Mouse (Mus musculus) T-cell, adult 2 months (primary cell): Measurements from ENCODE around the gene Fam104a.

ENCODE experiments used
- DNase-seq: peaks from one replicate; pipeline ENCODE4 v3.0.0; 2022; ENCODE audit warnings: low spot score

Fam104a gene

DNA sequence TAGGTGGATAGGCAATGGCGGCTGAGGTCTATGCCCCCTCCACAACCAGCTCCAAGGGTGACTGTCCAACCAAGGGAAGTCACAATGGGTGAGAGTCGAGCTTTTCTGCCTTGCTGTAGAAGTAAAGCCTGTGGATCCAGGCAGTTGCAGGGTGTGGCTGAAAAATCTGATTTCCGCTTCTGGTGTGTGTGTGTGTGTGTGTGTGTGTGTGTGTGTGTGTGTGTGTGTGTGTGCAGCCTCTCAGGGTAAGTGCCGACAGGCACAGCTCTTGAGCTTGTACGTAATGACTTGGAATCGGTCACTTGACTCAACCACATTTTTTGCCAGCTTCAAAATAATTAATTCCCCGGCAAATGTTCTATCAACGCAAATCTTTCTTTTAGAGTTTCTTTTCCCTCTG lies 52.7 kb downstream of the Fam104a start:
- DNase-seq = no peak

DNA sequence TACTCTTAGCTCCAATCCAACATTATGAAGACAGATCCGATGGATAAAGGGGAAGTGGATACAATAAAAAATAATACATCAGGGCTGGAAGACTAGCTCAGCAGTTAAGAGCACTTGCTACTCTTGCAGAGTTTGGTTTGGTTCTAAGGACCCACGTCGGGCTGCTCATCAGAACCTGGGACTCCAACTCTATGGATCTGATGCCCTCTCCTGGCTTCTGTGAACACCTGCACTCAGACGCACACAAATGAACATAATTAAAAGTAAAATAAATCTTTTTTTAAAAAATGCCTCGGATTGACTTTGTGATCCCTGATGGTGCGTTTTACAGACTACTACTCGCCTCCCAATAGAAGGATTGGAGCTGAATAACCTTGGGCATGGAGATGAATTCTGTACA lies 53.3 kb downstream of the Fam104a start:
- no peak for DNase-seq

DNA sequence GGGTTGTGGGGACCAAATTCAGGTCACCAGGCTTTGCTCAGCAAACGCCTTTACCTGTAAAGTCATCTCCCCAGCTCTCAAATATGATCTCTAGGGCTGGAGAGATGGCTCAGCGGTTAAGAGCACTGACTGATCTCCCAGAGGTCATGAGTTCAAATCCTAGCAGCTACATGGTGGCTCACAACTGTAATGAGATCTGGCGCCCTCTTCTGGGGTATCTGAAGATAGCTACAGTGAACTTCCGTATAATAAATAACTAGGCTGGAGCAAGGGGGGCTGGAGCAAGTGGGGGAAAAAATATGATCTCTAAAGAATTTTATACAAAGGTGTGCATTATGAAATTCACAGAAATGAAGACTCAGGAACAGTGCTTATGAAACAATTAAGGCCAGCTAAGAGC lies 56.2 kb downstream of the Fam104a start:
- DNase-seq = no peak

DNA sequence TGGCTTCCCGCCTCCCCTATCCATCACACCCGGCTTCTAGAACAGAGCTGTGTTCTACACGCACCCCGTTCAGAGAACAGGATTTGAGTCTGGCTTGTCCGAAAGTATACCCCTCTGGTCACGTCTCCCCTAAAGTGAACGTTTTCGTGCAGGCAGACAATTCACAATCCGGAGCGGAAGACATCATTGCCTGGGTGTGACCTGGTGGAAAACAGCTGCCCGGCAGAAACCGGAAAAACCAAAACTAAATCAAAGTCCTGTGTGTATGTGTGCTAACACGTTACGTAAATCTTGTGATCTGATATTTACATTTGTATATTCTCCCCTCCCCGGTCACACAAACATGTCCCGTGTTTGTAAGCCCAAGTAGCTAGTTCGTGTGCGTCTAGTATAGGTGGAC lies 58.5 kb downstream of the Fam104a start:
- no peak for DNase-seq

DNA sequence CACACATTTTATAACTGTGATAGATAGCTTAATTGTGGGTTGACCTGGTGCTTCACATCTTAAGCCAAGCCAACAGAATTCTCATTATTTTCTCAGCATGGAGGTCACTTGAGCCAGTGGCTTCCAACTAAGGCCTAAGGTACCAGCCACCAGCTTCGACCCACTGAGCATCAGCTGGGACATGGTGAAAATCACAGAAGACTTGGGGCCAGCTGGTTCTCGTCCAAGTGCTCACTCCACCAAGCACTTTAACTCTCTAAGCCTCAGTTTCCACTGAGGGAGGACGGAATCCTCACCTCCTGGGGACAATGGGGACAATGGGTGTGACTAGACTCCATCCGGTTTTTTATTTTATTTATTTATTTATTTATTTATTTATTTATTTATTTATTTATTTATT lies 61.9 kb downstream of the Fam104a start:
- DNase-seq = no peak

DNA sequence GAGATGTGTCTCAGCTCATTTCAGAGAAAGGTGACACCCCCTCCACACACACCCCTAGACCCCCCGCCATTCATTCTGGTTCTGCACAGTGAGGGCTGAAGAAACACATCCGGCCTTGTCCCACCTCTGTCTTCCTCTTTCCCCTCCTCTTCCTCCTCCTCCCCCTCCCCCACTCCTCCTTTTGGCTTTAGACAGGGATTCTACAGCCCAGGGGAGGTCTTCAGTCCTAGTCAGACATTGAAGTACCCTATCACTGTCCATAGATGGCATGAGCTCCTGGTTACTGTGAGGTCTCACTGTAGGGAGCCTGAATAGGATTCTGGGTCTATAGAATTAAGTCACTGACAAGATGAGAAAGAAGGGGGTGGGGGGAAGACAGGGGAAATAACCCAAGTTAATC lies 63.0 kb downstream of the Fam104a start:
- DNase-seq = no peak

DNA sequence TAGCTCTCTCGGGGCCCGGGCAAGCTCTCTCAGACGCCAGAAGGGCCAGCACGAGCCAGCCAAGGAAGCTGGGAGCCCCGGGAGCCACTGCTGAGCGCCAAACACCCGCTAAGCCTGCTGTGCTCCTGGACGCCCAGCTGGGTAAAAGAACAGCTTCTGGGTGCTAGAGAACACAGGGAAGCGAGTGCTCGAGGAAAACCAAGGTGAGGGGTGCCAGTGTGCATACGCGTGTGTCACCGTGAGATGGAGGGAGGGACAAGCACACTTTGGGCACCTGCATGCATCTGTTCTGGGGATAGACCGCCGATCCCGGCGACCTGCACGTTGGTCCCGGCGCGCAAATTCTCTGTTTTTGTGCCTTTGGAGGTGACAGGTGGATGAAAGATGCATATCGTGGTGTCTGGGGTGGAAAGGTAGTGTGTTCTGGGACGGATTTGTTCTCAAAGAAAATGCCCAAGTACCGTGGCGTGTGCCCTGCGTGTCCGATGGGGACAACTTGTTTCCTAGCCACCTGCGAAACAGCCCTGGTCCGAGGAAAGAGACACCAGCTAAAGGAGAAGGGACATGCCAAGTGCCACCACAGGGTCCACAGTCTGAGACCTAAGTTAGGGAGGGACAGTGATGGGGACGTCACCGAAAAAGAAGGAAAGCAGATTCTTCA lies 64.4 kb downstream of the Fam104a start:
- no peak for DNase-seq

DNA sequence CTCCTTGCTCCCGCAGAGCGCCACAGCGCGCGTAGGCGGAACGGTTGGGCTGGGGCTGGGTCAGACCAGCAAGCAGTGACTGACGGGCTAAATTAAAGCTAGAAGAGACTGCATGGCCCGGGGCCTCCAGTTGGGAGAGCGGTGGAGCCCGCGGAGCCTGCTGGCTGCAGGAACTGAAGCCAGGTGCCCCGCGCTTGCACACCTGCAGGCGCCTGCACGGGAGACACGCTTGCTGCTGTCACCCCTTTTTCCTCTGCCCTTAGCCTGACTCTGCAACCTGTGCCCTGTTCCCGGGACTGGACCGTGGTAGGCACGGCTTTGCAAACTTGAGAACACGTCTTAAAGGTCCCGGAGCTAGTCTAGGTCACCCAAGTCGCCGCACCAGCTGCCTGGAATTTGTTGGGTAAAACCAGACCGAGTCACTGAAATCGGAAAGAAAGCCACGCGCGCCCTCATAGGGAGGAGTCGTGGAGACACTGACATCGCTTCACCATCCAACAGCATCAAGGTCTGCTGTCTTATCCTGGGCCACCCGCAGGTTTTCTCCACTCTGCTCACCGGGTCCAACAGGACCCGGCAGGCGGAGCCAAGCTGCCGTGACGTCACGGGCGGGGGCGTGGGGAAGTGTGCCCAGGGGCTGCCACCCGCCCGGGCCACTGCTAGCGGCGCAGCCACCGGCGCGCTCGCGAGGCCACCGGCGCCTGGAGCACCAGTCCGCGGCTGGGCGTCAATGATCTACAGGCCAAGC lies 65.1 kb downstream of the Fam104a start, which contains the start of gene Sstr2:
Sstr2 (plus strand) TSS at position 671 of the 748 bp plus-strand sequence.
- DNase-seq = peak; percentile 69

DNA sequence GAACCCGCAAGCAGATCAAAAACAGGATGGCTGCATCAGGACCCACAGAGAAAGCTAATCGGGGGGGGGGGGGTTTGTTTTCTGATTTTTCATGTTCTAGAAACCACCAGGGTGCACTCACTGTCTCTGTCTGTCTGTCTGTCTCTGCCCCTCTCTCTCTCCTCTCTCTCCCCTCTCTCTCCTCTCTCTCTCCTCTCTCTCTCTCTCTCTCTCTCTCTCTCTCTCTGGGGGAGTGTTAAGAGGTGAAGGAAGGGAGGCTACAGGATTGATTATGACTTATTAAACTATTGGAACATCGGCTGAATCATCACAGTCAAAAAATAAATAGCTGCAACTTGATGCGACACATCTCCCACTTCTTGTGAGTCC lies 65.7 kb downstream of the Fam104a start:
- DNase-seq = no peak

DNA sequence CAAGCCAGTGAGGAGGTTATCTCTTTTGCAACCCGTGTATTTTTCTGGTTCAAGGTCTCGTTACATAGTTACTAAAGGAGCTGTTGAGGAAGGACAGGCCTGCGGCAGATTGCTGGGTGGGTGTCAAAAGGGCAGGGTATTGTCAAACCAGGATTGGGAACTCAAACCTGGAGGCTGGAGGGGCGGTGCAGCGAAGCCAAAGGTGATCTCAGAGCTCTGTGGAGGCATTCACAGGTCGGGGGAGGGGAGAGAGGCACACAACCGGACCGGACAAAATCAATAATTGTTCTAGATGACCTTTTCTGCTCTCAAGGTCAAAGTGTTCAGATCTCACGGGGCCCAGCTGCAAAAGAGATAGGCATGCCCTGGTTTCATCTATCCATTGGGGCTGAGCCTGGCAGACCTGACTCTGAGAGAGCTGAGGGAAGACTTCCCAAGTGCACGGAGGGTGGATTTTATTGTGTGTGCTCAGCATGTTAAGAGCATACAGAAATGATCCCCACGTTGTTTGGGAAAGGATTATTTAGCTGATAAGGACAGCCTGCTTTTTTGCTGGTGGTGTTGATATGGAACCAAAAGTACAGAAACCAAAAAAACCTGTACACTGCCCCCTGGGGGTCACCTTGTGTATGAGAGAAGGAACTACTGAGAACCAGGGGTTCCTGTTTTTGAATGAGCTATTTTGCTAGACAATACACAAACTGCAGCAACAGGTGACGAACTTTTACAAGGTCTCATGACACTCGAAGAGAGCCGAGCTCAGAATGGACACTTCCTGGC lies 66.6 kb downstream of the Fam104a start:
- DNase-seq = peak; percentile 72

DNA sequence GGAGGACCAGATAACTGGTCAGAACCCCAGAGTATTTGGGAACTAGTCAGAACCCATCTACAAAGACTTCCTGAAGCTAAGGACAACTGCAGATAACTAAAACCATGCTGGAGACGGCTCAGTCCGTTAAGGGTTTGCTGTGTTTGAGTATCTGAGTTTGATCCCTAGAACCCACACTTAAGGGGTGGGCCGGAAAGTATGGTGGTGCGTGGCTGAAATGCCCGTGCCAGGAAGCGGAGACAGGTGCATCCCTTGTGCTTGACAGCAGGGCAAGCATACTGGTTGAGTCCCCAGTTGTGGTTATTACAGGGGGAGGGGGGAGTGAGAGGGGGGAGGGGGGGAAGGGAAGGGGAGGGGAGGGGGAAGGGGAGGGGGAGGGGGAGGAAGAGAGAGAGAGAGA lies 69.5 kb downstream of the Fam104a start:
- no peak for DNase-seq

DNA sequence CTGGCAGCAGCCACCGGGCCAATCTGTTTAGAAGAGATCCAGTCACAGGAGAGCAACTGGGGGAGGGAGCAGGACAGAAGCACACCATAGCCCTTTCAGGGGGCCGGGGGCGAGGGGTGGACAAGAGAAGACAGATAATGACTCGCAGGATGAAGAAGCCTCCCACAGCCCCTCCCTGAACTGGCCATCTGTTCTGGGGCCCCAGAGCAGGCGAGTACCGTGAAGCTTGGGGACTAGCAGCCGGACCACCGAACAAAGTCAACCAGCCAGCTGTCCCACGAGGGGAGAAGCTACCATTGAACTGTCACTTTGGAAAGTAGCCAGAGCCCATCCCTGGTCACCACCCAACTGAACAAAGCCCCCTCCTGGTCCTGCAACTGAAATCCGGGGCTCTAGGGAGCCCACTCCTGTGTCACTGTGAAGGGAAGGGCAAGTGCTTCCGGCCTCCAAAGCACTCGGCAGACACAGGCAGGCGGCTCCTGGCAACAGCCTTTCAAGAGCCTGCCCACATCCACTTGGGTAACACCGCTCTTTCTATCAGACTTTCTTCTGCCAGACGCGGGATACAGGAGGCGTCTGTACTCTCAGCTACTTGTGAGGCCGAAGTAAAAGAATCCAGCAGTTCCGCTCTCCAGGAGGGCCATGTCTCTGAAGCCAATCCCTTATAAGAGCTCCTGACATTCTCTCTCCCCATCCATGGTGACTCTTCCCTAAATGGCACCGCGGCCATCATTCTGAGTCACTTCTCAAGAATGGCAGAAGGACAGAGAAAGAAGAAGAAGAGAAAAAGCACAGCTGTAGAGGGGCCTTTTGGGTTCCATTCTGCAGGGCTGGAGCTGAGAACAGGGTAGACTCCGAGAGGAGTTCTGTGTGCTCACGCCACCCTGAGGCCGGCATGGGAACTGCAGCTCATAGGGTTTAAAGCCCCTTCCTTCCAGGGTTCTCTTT lies 72.0 kb downstream of the Fam104a start:
- peak; percentile 70 for DNase-seq
